Mouse (Mus musculus) ES-E14 (cell line): Measurements from ENCODE around the gene Rnf130.

ENCODE experiments used
- CHD2 ChIP-seq: IDR thresholded peaks from 2 replicates; pipeline ENCODE4 v1.6.1; 2014; ENCODE audit warnings: mild to moderate bottlenecking, low read depth, low read length, inconsistent platforms
- HCFC1 ChIP-seq: IDR thresholded peaks from 2 replicates; pipeline ENCODE4 v1.6.1; 2012; ENCODE audit warnings: low read length, inconsistent platforms, borderline replicate concordance; ENCODE audit not compliant: insufficient read depth
- MAFK ChIP-seq: IDR thresholded peaks from 2 replicates; pipeline ENCODE4 v1.6.1; 2014; ENCODE audit warnings: mild to moderate bottlenecking, low read depth, low read length, inconsistent platforms; ENCODE audit not compliant: insufficient read depth
- ZNF384 ChIP-seq: IDR thresholded peaks from 2 replicates; pipeline ENCODE4 v1.6.1; 2012; ENCODE audit warnings: low read depth, low read length, inconsistent platforms

DNA sequence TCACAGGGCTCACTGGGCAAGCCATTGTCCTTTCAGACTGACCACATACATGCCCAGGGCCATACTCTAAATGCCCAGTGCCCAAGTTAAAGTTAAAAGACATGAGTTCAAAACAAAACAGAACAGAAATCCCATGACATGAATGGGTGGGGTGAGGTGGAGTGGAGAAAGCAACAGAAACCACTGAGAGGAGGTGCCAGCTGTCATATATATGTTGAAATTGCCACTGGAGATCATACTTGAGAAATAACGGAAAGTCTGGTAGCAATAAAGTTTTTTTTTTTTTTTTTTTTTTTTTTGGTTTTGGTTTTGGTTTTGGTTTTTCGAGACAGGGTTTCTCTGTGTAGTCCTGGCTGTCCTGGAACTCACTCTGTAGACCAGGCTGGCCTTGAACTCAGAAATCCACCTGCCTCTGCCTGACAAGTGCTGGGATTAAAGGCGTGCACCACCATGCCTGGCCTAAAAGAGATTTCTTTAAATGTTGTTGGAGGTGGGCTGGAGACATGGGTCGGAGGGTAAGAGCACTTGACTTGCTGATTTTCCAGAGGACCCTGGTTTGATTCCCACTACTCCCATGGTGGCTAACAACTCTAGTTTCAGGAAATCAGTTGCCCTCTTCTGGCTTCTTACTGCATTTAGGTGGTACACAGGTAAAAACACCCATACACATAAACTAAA is 41.1 kb upstream of the Rnf130 start:
- TF ChIP-seq ZNF384, result peak; percentile 53; the same call in 1 of the 2 replicates
- TF ChIP-seq CHD2, result no peak
- no peak for TF ChIP-seq MAFK
- TF ChIP-seq HCFC1, result no peak
